Mouse (Mus musculus): Measurements from ENCODE around the gene Erv3.

The Erv3 gene

GRCm38 (mm10) chr2:131825498-131825897 lies 34.0 kb downstream of the Erv3 start:
- ATAC-seq (ENCODE audit: low TSS enrichment): no peak

- ATAC-seq (ENCODE audit: low TSS enrichment): no peak
Measured at GRCm38 (mm10) chr2:131823931-131824330, 35.6 kb downstream of the Erv3 start.

- no peak for ATAC-seq (ENCODE audit: low TSS enrichment)
Measured at GRCm38 (mm10) chr2:131822492-131822891, 37.1 kb downstream of the Erv3 start.

GRCm38 (mm10) chr2:131821708-131821990 lies 37.9 kb downstream of the Erv3 start:
- no peak for ATAC-seq (ENCODE audit: low TSS enrichment)

- peak; percentile 54; the same call in 1 of the 2 replicates for ATAC-seq (ENCODE audit: low TSS enrichment)
Measured at GRCm38 (mm10) chr2:131820932-131821707, 38.4 kb downstream of the Erv3 start.

- peak; percentile 72; the same call in 1 of the 2 replicates for ATAC-seq (ENCODE audit: low TSS enrichment)
Measured at GRCm38 (mm10) chr2:131820088-131820675, 39.4 kb downstream of the Erv3 start.

GRCm38 (mm10) chr2:131814327-131814726 lies 45.2 kb downstream of the Erv3 start:
- ATAC-seq (ENCODE audit: low TSS enrichment): no peak

- ATAC-seq (ENCODE audit: low TSS enrichment): no peak
Measured at GRCm38 (mm10) chr2:131813437-131813836, 46.1 kb downstream of the Erv3 start.

- ATAC-seq (ENCODE audit: low TSS enrichment): peak; percentile 95
Measured at GRCm38 (mm10) chr2:131812480-131813137, 46.9 kb downstream of the Erv3 start.

GRCm38 (mm10) chr2:131811607-131812006 lies 47.9 kb downstream of the Erv3 start:
- no peak for ATAC-seq (ENCODE audit: low TSS enrichment)

- no peak for ATAC-seq (ENCODE audit: low TSS enrichment)
Measured at GRCm38 (mm10) chr2:131808856-131809255, 50.7 kb downstream of the Erv3 start.

- ATAC-seq (ENCODE audit: low TSS enrichment): 0 out of 2 replicates have a peak, but pooled peaks have one; percentile 22
Measured at GRCm38 (mm10) chr2:131807660-131808059, 51.9 kb downstream of the Erv3 start.

GRCm38 (mm10) chr2:131806863-131807262 lies 52.7 kb downstream of the Erv3 start:
- no peak for ATAC-seq (ENCODE audit: low TSS enrichment)

- ATAC-seq (ENCODE audit: low TSS enrichment): no peak
Measured at GRCm38 (mm10) chr2:131805306-131805705, 54.2 kb downstream of the Erv3 start.

- no peak for ATAC-seq (ENCODE audit: low TSS enrichment)
Measured at GRCm38 (mm10) chr2:131803801-131804200, 55.7 kb downstream of the Erv3 start.
